Mouse (Mus musculus) liver, adult 2 months (tissue): Measurements from ENCODE around the gene Calhm3.
A peak's percentile ranks its signal among the peaks of the same experiment; 100 is the strongest.

Experiments used
- CTCF ChIP-seq: fragments of 200-500 bp; IDR thresholded peaks from 2 replicates; pipeline ENCODE4 v1.5.1; 2011; ENCODE audit warnings: low read depth, low read length, control low read depth
- POLR2A ChIP-seq: fragments of 200-500 bp; IDR thresholded peaks from 2 replicates; pipeline ENCODE4 v1.6.1; 2011; ENCODE audit warnings: low read length, control low read depth; ENCODE audit not compliant: insufficient read depth; ENCODE audit errors: extremely low read depth

GRCm38 (mm10) chr19:47174515-47174914 is 17.0 kb upstream of the Calhm3 start:
- TF ChIP-seq CTCF: peak; percentile 61; the same call in 1 of the 2 replicates
- no peak for TF ChIP-seq POLR2A
